Mouse (Mus musculus) ES-Bruce4 (cell line): ENCODE data around the gene Fcgrt.

Experiments used
- CTCF ChIP-seq: IDR thresholded peaks from one replicate; pipeline ENCODE4 v1.8.1; 2011; ENCODE audit warnings: low read depth, low read length
- EP300 ChIP-seq: IDR thresholded peaks from 2 replicates; pipeline ENCODE4 v1.6.1; 2011; ENCODE audit warnings: low read depth, low read length; ENCODE audit not compliant: insufficient read depth
- POLR2A ChIP-seq: IDR thresholded peaks from one replicate; pipeline ENCODE4 v1.8.1; 2011; ENCODE audit warnings: low read length; ENCODE audit not compliant: insufficient read depth

DNA sequence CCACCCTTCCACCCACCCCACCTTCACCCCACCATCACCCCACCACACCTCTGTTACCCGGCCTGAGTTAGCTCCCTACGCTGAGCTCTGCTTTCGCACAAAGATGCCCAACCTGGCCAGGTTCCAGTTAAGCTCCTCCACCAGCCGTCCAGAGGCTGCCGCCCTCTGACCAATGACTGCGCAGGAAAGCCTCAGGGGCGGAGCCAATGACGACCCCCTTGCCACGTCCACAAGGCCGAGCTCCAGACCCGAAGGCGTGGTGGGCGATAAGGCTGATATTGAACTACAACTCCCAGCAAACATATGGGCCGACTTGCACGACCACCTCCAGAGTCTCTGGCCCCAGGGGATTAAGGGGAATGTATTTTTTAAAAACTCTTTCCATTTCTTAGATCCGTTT lies 11.6 kb downstream of the Fcgrt start, which contains the start of gene Rcn3:
- TF ChIP-seq POLR2A (no peak), EP300 (no peak), CTCF (no peak)
